Mouse (Mus musculus): ENCODE results near the gene Fkbpl.

Fkbpl gene

GRCm38 (mm10) chr17:34648141-34648890 is 3.8 kb downstream of the Fkbpl start:
- DNase-seq, result no peak

GRCm38 (mm10) chr17:34649106-34649864 is 4.7 kb downstream of the Fkbpl start:
- no peak for DNase-seq

- no peak for DNase-seq
These were observed 6.2 kb downstream of the Fkbpl start for GRCm38 (mm10) chr17:34650781-34651180.

GRCm38 (mm10) chr17:34651507-34652221 is 7.1 kb downstream of the Fkbpl start:
- peak; percentile 76 for DNase-seq

GRCm38 (mm10) chr17:34652546-34652945 is 8.0 kb downstream of the Fkbpl start:
- no peak for DNase-seq

- DNase-seq, result no peak
These were observed 8.4 kb downstream of the Fkbpl start for GRCm38 (mm10) chr17:34652985-34653384.

GRCm38 (mm10) chr17:34653746-34654285 is 9.3 kb downstream of the Fkbpl start:
- DNase-seq, result peak; percentile 76

GRCm38 (mm10) chr17:34654392-34654791 is 9.8 kb downstream of the Fkbpl start:
- DNase-seq, result peak; percentile 47

GRCm38 (mm10) chr17:34655160-34655559 is 10.6 kb downstream of the Fkbpl start:
- peak; percentile 74 for DNase-seq

- peak; percentile 92 for DNase-seq
These were observed 11.0 kb downstream of the Fkbpl start for GRCm38 (mm10) chr17:34655581-34655991.

- DNase-seq, result no peak
These were observed 12.1 kb downstream of the Fkbpl start for GRCm38 (mm10) chr17:34656666-34657065.

- DNase-seq, result no peak
These were observed 12.7 kb downstream of the Fkbpl start for GRCm38 (mm10) chr17:34657271-34657670.

- no peak for DNase-seq
These were observed 13.6 kb downstream of the Fkbpl start for GRCm38 (mm10) chr17:34658145-34658544.

- no peak for DNase-seq
These were observed 14.0 kb downstream of the Fkbpl start for GRCm38 (mm10) chr17:34658591-34658990.

GRCm38 (mm10) chr17:34659181-34659896 is 14.8 kb downstream of the Fkbpl start:
- DNase-seq, result peak; percentile 55

- DNase-seq, result no peak
These were observed 15.3 kb downstream of the Fkbpl start for GRCm38 (mm10) chr17:34659897-34660214.

GRCm38 (mm10) chr17:34660259-34660820 is 15.8 kb downstream of the Fkbpl start:
- DNase-seq, result no peak

GRCm38 (mm10) chr17:34661121-34661591 is 16.6 kb downstream of the Fkbpl start:
- peak; percentile 81 for DNase-seq

GRCm38 (mm10) chr17:34662468-34662867 is 17.9 kb downstream of the Fkbpl start:
- no peak for DNase-seq

GRCm38 (mm10) chr17:34662978-34663377 is 18.4 kb downstream of the Fkbpl start:
- DNase-seq, result no peak

- no peak for DNase-seq
These were observed 19.0 kb downstream of the Fkbpl start for GRCm38 (mm10) chr17:34663558-34663957.

GRCm38 (mm10) chr17:34664472-34664871 is 19.9 kb downstream of the Fkbpl start:
- DNase-seq, result no peak

All from kidney, postnatal 10 days (tissue).